Mouse (Mus musculus): ENCODE measurements around the gene Pakap. TPM values are rescaled to one million over a fixed set of nuclear protein-coding genes. Genes with fewer than 3 reads are reported as not detected.

Pakap gene
- polyA plus RNA-seq, 1 experiment from 2014 or later: 10.7 TPM

DNA sequence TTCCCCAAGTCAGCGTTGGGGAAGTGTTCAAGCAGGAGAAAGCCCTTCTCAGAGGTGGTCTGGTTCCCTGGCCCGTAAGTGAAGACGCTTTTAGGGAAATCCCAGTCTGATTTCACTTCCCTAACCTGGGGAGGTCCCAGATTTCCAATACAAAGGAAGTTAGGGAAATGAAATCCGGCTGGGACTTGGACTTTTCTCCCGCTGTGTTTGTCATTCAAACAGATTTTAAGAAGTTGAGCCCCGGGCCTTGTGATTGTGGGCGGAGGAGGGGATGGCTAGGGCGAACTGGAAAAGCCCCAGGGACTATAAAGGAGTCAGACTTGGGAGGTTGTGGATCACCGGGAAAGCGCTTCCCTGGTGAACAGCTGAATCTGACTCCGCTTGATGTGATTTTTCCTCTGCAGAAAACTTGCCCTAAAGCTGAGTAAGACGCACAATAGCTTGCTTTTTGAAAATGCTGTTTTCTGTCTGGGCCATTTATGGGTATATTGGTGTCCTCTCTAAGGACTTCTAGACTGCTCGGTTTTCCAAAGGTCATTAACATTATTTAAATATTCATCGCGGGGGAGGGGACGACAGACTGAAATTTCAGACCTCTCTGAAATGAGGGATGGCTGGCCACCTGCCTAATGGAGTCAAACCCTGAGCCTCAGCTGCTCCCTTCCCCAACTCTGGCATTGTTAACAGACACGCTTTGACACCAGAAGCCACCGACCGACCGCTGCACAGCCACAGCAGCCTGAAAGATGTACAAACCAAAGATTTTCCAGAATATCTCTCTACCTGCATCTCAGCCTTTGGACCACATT, 213.1 kb downstream of the Pakap start:
- Histone ChIP-seq H3K4me3 (replicated peaks; ENCODE audit: low read depth, low read length) (no peak overlapping the region), H3K27ac (replicated peaks; ENCODE audit: low read depth, low read length) (0 out of 2 replicates have a peak overlapping the region, but pooled peaks have one; percentile 20), H3K27me3 (ENCODE audit: control insufficient read depth, insufficient read depth, low read length) (no peaks in the 10 kb centered on the region), H3K4me1 (ENCODE audit: control insufficient read depth, insufficient read depth, low read length) (peaks cover 15% of the 10 kb centered on the region), H3K9ac (replicated peaks; ENCODE audit: low read length) (no peak overlapping the region), H3K4me2 (ENCODE audit: low read length) (peak overlapping the region; percentile 30), H3K36me3 (ENCODE audit: control insufficient read depth, insufficient read depth, low read length) (no peaks in the 10 kb centered on the region), H3K9me3 (ENCODE audit: control insufficient read depth, low read length) (no peaks in the 10 kb centered on the region)
- 1% methylated on average over 20 of the region's 20 CpGs for WGBS
- DNase-seq: peak; percentile 71
- peak; percentile 51; the same call in 1 of the 2 replicates for ATAC-seq (ENCODE audit: low FRiP score, low TSS enrichment)

DNA sequence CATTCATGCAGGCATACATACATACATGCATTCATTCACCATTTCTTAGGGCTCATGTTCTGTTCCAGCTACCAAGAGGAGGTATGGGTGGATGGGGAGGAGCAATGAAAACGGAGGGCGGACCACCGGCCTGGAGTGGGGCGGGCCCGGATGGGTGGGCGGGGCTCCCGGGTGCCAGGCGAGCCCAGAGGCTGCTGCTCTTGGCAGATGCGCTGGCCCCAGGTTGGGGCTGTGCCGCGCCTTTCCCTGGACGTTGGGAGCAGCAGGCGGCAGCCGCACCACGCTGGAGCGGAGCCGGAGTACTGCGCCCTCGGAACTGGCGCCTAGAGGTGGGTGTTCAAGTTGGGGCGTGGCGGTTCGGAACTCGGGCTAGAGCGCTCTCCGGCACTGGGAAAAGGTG, 214.0 kb downstream of the Pakap start:
- under 1% methylated on average over 26 of the region's 26 CpGs for WGBS
- peak overlapping the region; percentile 82 for H3K4me2 ChIP-seq (ENCODE audit: low read length)
- ATAC-seq (ENCODE audit: low FRiP score, low TSS enrichment) (peak; percentile 84), DNase-seq (peak; percentile 75)
- no peaks in the 10 kb centered on the region for H3K9me3 ChIP-seq (ENCODE audit: control insufficient read depth, low read length)
- no peak overlapping the region for H3K27ac ChIP-seq (replicated peaks; ENCODE audit: low read depth, low read length)
- no peaks in the 10 kb centered on the region for H3K36me3 ChIP-seq (ENCODE audit: control insufficient read depth, insufficient read depth, low read length)
- peaks cover 15% of the 10 kb centered on the region for H3K4me1 ChIP-seq (ENCODE audit: control insufficient read depth, insufficient read depth, low read length)
- H3K9ac ChIP-seq (replicated peaks; ENCODE audit: low read length): peak overlapping the region; percentile 44; the same call in 1 of the 2 replicates
- H3K4me3 ChIP-seq (replicated peaks; ENCODE audit: low read depth, low read length): peak overlapping the region; percentile 41
- no peaks in the 10 kb centered on the region for H3K27me3 ChIP-seq (ENCODE audit: control insufficient read depth, insufficient read depth, low read length)

DNA sequence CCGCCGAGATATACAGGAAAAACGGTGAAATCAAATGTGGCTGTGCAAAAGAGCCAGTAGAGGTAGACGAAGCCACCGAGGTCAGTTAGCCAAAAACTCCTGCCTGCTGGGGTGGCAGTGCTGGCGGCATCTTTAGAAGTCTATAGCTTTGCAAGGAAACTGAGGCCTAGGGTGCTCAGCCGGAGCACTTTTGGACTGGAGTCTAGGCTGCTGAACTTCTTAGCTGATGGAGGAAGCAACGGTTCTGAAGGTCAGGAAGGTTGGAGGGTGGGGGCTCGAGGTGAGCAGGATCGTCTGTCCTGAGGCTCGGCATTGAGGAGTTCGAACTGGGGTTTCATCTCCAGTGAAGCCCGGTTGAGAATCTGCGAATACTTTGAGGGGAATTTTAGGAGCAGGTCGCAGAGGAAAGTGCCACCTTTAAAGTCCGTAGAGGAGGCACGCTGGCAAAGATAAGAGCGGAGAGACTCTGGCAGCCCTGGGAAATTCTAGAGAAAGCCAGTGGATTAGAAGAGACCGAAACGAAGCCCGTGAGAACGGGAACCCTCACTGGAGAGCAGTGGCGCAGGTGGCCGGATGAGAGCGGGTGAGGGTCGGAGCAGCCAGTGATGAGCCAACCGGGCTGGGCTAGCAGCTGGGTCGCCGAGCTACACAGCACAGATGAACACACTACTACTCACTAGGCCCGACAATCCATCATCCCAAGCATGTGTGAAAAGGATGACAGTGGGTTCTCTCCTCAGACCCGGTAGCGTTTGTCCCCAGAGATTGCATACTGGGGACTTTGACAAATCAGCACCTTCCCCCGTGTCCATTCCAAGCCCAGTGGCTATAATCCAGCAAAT, 214.8 kb downstream of the Pakap start:
- peak; percentile 67 for DNase-seq
- H3K4me3 ChIP-seq (replicated peaks; ENCODE audit: low read depth, low read length): peak overlapping the region; percentile 41
- H3K9me3 ChIP-seq (ENCODE audit: control insufficient read depth, low read length): no peaks in the 10 kb centered on the region
- peak overlapping the region; percentile 82 for H3K4me2 ChIP-seq (ENCODE audit: low read length)
- H3K9ac ChIP-seq (replicated peaks; ENCODE audit: low read length): peak overlapping the region; percentile 44; the same call in 1 of the 2 replicates
- no peak overlapping the region for H3K27ac ChIP-seq (replicated peaks; ENCODE audit: low read depth, low read length)
- H3K4me1 ChIP-seq (ENCODE audit: control insufficient read depth, insufficient read depth, low read length): peaks cover 15% of the 10 kb centered on the region
- H3K27me3 ChIP-seq (ENCODE audit: control insufficient read depth, insufficient read depth, low read length): no peaks in the 10 kb centered on the region
- no peaks in the 10 kb centered on the region for H3K36me3 ChIP-seq (ENCODE audit: control insufficient read depth, insufficient read depth, low read length)
- 2% methylated on average over 33 of the region's 33 CpGs for WGBS
- ATAC-seq (ENCODE audit: low FRiP score, low TSS enrichment): peak; percentile 58; the same call in 1 of the 2 replicates

DNA sequence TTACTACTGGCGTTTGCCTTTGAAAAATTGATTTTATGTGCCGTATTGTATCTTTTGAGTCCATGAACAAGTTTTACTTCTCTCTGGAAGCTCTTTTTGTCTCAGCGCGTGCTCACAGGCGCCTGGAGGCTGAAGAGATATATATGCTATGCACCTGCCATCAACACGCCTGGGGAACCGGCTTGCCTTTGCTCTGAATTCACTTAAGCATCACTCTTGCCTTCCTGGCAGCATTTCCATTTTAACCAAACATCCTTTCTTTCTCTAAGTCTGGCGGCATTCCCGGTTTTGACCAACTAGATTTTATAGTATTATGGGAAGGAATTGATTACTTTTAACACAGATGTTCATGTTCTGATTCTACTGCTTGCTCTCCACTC, 215.4 kb downstream of the Pakap start:
- no peak for ATAC-seq (ENCODE audit: low FRiP score, low TSS enrichment)
- H3K27ac ChIP-seq (replicated peaks; ENCODE audit: low read depth, low read length): no peak overlapping the region
- peak; percentile 58 for DNase-seq
- peak overlapping the region; percentile 3; the same call in 1 of the 2 replicates for H3K9ac ChIP-seq (replicated peaks; ENCODE audit: low read length)
- no peaks in the 10 kb centered on the region for H3K9me3 ChIP-seq (ENCODE audit: control insufficient read depth, low read length)
- no peaks in the 10 kb centered on the region for H3K36me3 ChIP-seq (ENCODE audit: control insufficient read depth, insufficient read depth, low read length)
- WGBS: 29% methylated on average over 9 of the region's 9 CpGs
- H3K4me1 ChIP-seq (ENCODE audit: control insufficient read depth, insufficient read depth, low read length): peaks cover 15% of the 10 kb centered on the region
- H3K4me2 ChIP-seq (ENCODE audit: low read length): peak overlapping the region; percentile 82
- H3K27me3 ChIP-seq (ENCODE audit: control insufficient read depth, insufficient read depth, low read length): no peaks in the 10 kb centered on the region
- peak overlapping the region; percentile 41 for H3K4me3 ChIP-seq (replicated peaks; ENCODE audit: low read depth, low read length)

DNA sequence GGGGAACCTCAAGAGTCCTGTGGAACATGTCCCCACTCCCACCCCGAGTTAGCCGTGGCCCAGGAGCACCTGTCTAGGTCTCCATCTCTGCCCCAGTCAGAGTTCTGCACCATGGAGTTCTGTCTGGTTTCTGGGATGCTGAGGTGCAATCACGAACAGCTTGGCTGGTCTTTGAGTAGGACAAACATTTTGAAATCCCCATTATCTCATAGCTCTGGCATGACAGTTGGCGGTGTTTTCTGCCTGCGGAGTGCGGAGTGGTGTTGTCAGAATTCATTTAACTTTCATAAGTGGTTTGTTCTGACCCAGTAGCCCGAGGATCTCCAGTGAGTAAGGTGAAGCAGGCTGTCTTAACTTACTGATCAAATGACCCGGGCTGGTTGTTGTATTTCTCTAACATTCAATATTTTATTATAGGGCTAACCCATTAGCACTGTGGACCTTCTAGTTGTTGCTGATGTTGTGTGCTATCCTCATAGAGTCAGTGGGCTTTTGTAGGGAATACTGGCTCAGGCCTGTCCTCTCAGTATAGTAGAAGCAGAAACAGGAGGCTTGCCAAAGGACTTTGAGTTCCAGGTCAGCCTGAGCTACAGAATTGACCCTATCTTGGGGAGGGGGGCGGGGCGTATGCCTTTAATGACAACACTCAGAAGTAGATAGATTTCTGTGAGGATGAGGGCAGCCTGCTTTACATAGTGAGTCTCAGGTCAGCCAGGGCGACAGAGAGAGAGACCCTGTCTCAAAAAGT, 216.0 kb downstream of the Pakap start:
- no peak overlapping the region for H3K27ac ChIP-seq (replicated peaks; ENCODE audit: low read depth, low read length)
- no peaks in the 10 kb centered on the region for H3K27me3 ChIP-seq (ENCODE audit: control insufficient read depth, insufficient read depth, low read length)
- 73% methylated on average over 11 of the region's 11 CpGs for WGBS
- DNase-seq (no peak), ATAC-seq (ENCODE audit: low FRiP score, low TSS enrichment) (no peak)
- no peak overlapping the region for H3K4me3 ChIP-seq (replicated peaks; ENCODE audit: low read depth, low read length)
- H3K4me2 ChIP-seq (ENCODE audit: low read length): no peak overlapping the region
- no peaks in the 10 kb centered on the region for H3K9me3 ChIP-seq (ENCODE audit: control insufficient read depth, low read length)
- no peaks in the 10 kb centered on the region for H3K36me3 ChIP-seq (ENCODE audit: control insufficient read depth, insufficient read depth, low read length)
- H3K4me1 ChIP-seq (ENCODE audit: control insufficient read depth, insufficient read depth, low read length): peaks cover 15% of the 10 kb centered on the region
- no peak overlapping the region for H3K9ac ChIP-seq (replicated peaks; ENCODE audit: low read length)

DNA sequence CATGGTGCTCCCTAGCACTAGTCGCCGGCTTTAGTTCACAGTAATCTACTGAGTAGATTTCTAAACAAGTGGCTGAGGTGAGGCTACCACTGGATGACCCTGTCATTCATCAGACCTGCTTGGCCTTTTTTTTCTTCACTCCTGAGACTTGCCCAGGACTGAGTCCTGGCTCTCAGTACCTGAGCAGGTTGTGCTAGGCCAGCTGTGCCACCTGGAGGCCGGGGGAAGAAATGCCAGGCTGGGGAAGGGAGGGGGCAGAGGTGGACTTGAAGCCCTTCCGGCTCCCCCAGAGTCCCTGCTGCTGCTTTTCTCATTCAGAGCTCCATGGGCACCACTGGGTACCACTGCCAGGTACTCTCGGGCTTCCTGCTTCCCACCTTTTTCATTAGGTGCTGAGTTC, 220.7 kb downstream of the Pakap start:
- no peaks in the 10 kb centered on the region for H3K27me3 ChIP-seq (ENCODE audit: control insufficient read depth, insufficient read depth, low read length)
- no peaks in the 10 kb centered on the region for H3K4me1 ChIP-seq (ENCODE audit: control insufficient read depth, insufficient read depth, low read length)
- no peaks in the 10 kb centered on the region for H3K36me3 ChIP-seq (ENCODE audit: control insufficient read depth, insufficient read depth, low read length)
- no peak overlapping the region for H3K27ac ChIP-seq (replicated peaks; ENCODE audit: low read depth, low read length)
- WGBS: 66% methylated on average over 5 of the region's 5 CpGs
- H3K4me2 ChIP-seq (ENCODE audit: low read length): no peak overlapping the region
- no peak for DNase-seq
- H3K9ac ChIP-seq (replicated peaks; ENCODE audit: low read length): no peak overlapping the region
- no peaks in the 10 kb centered on the region for H3K9me3 ChIP-seq (ENCODE audit: control insufficient read depth, low read length)
- no peak for ATAC-seq (ENCODE audit: low FRiP score, low TSS enrichment)
- no peak overlapping the region for H3K4me3 ChIP-seq (replicated peaks; ENCODE audit: low read depth, low read length)

DNA sequence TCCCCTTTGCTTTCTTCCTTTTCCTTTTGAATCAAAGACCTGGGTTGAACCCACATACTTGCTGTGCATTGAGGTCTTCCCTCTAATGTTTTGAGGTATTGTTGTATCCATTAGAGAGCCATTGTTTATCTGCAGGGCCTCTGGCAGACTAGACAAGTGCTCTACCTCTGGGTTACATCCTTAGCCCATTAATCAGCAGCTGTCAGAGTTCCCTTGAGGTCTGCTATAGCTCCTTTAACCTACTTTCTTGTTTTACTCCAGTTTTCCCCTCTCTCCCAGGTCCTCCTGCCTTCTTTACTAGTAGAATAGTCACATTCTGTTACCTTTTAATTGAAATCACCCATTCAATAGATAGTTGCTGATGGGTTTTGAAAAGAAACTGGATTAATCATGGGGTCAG, 221.1 kb downstream of the Pakap start:
- Histone ChIP-seq H3K27me3 (ENCODE audit: control insufficient read depth, insufficient read depth, low read length) (no peaks in the 10 kb centered on the region), H3K9me3 (ENCODE audit: control insufficient read depth, low read length) (no peaks in the 10 kb centered on the region), H3K4me2 (ENCODE audit: low read length) (no peak overlapping the region), H3K27ac (replicated peaks; ENCODE audit: low read depth, low read length) (no peak overlapping the region), H3K9ac (replicated peaks; ENCODE audit: low read length) (no peak overlapping the region), H3K4me3 (replicated peaks; ENCODE audit: low read depth, low read length) (no peak overlapping the region), H3K36me3 (ENCODE audit: control insufficient read depth, insufficient read depth, low read length) (no peaks in the 10 kb centered on the region), H3K4me1 (ENCODE audit: control insufficient read depth, insufficient read depth, low read length) (no peaks in the 10 kb centered on the region)
- ATAC-seq (ENCODE audit: low FRiP score, low TSS enrichment) (no peak), DNase-seq (no peak)

DNA sequence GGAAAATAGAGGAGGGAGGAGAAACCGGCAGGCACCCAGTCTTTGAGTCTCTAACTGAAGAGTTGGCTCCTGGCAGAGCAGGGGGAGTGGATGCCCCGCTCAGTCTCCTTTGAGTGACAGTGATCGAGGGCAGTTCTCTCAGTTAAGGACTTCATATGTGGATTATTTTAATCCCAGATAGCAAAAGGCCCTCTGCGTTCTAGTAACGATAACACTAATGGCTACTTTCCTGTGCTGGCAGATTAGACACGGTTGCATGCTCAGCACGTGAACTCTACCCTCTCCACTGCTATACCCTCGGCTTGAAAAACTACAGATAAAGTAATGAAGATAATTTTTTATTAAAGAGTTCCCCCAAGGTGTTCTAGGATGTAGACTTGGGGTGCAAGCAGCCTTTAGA, 226.0 kb downstream of the Pakap start:
- ATAC-seq (ENCODE audit: low FRiP score, low TSS enrichment): no peak
- WGBS: 46% methylated on average over 8 of the region's 8 CpGs
- Histone ChIP-seq H3K27me3 (ENCODE audit: control insufficient read depth, insufficient read depth, low read length) (no peaks in the 10 kb centered on the region), H3K9ac (replicated peaks; ENCODE audit: low read length) (no peak overlapping the region), H3K4me1 (ENCODE audit: control insufficient read depth, insufficient read depth, low read length) (no peaks in the 10 kb centered on the region), H3K36me3 (ENCODE audit: control insufficient read depth, insufficient read depth, low read length) (no peaks in the 10 kb centered on the region), H3K4me3 (replicated peaks; ENCODE audit: low read depth, low read length) (no peak overlapping the region), H3K27ac (replicated peaks; ENCODE audit: low read depth, low read length) (no peak overlapping the region), H3K9me3 (ENCODE audit: control insufficient read depth, low read length) (no peaks in the 10 kb centered on the region), H3K4me2 (ENCODE audit: low read length) (no peak overlapping the region)
- no peak for DNase-seq
